Mouse (Mus musculus) ES-Bruce4 (cell line): ENCODE data around the gene Grb14. TPM values are rescaled to one million over a fixed set of nuclear protein-coding genes. Genes with fewer than 3 reads are reported as not detected.

Experiments
- H3K27ac ChIP-seq: 2 replicates; pipeline ENCODE4 v1.5.1; 2012; ENCODE audit warnings: low read length, inconsistent platforms; ENCODE audit not compliant: insufficient read depth
- H3K27me3 ChIP-seq: 2 replicates; pipeline ENCODE4 v1.6.1; 2012; ENCODE audit warnings: mild to moderate bottlenecking, low read length, inconsistent platforms; ENCODE audit not compliant: control insufficient read depth, poor library complexity, insufficient read depth, severe bottlenecking
- H3K36me3 ChIP-seq: 2 replicates; pipeline ENCODE4 v1.6.1; 2012; ENCODE audit warnings: inconsistent platforms, mild to moderate bottlenecking, low read length, moderate library complexity; ENCODE audit not compliant: control insufficient read depth, poor library complexity, insufficient read depth, severe bottlenecking
- H3K4me1 ChIP-seq: one replicate; pipeline ENCODE4 v1.8.1; 2011; ENCODE audit warnings: low read length; ENCODE audit not compliant: control insufficient read depth, insufficient read depth
- H3K4me3 ChIP-seq: 2 replicates; pipeline ENCODE4 v1.5.1; 2011; ENCODE audit warnings: low read depth, mild to moderate bottlenecking, low read length
- H3K9ac ChIP-seq: 2 replicates; pipeline ENCODE4 v1.6.1; 2012; ENCODE audit warnings: low read depth, mild to moderate bottlenecking, inconsistent platforms; ENCODE audit not compliant: poor library complexity, severe bottlenecking
- H3K9me3 ChIP-seq: replicated peaks from 2 replicates; pipeline ENCODE4 v1.6.1; 2012; ENCODE audit warnings: mild to moderate bottlenecking, low read length, inconsistent platforms; ENCODE audit not compliant: control insufficient read depth, poor library complexity, insufficient read depth, severe bottlenecking
- CTCF ChIP-seq: IDR thresholded peaks from one replicate; pipeline ENCODE4 v1.8.1; 2011; ENCODE audit warnings: low read depth, low read length
- EP300 ChIP-seq: IDR thresholded peaks from 2 replicates; pipeline ENCODE4 v1.6.1; 2011; ENCODE audit warnings: low read depth, low read length; ENCODE audit not compliant: insufficient read depth
- POLR2A ChIP-seq: IDR thresholded peaks from one replicate; pipeline ENCODE4 v1.8.1; 2011; ENCODE audit warnings: low read length; ENCODE audit not compliant: insufficient read depth
- polyA plus RNA-seq: library from polyadenylated mRNA; stranded (reverse); fragments of >200 nt; gene quantifications from 2 replicates; pipeline ENCODE4 v1.2.4, GENCODE M21; 2011; ENCODE audit warnings: low read depth; ENCODE audit not compliant: missing spikeins, insufficient read depth, insufficient read length

The Grb14 gene
- polyA plus RNA-seq, 1 experiment, result 3.4 TPM

- H3K27ac ChIP-seq, result no peak overlapping the region
- H3K4me1 ChIP-seq, result no peaks in the 10 kb centered on the region
- TF ChIP-seq EP300 (no peak), CTCF (no peak), POLR2A (no peak)
- H3K9me3 ChIP-seq, result no peaks in the 10 kb centered on the region
- no peaks in the 10 kb centered on the region for H3K36me3 ChIP-seq
- no peak overlapping the region for H3K9ac ChIP-seq
- H3K27me3 ChIP-seq, result no peaks in the 10 kb centered on the region
- no peak overlapping the region for H3K4me3 ChIP-seq
These were observed 37.0 kb downstream of the Grb14 start for GRCm38 (mm10) chr2:64987782-64988181.

GRCm38 (mm10) chr2:64975546-64975945 is 49.2 kb downstream of the Grb14 start:
- H3K9me3 ChIP-seq, result no peaks in the 10 kb centered on the region
- no peak overlapping the region for H3K9ac ChIP-seq
- no peak for TF ChIP-seq CTCF
- H3K27ac ChIP-seq, result no peak overlapping the region
- no peaks in the 10 kb centered on the region for H3K27me3 ChIP-seq
- H3K36me3 ChIP-seq, result no peaks in the 10 kb centered on the region
- no peaks in the 10 kb centered on the region for H3K4me1 ChIP-seq
- H3K4me3 ChIP-seq, result no peak overlapping the region

GRCm38 (mm10) chr2:64974549-64974948 is 50.2 kb downstream of the Grb14 start:
- TF ChIP-seq EP300, result no peak
- no peak for TF ChIP-seq POLR2A
- no peak for TF ChIP-seq CTCF
- no peaks in the 10 kb centered on the region for H3K36me3 ChIP-seq
- no peaks in the 10 kb centered on the region for H3K9me3 ChIP-seq
- no peaks in the 10 kb centered on the region for H3K4me1 ChIP-seq
- H3K4me3 ChIP-seq, result no peak overlapping the region
- H3K27me3 ChIP-seq, result no peaks in the 10 kb centered on the region
- no peak overlapping the region for H3K27ac ChIP-seq
- H3K9ac ChIP-seq, result no peak overlapping the region

GRCm38 (mm10) chr2:64973819-64974441 is 50.9 kb downstream of the Grb14 start:
- no peaks in the 10 kb centered on the region for H3K9me3 ChIP-seq
- TF ChIP-seq EP300, result no peak
- TF ChIP-seq CTCF, result no peak
- TF ChIP-seq POLR2A, result no peak
- H3K9ac ChIP-seq, result no peak overlapping the region
- H3K36me3 ChIP-seq, result no peaks in the 10 kb centered on the region
- H3K4me1 ChIP-seq, result no peaks in the 10 kb centered on the region
- no peak overlapping the region for H3K4me3 ChIP-seq
- H3K27me3 ChIP-seq, result no peaks in the 10 kb centered on the region
- H3K27ac ChIP-seq, result no peak overlapping the region

- no peaks in the 10 kb centered on the region for H3K36me3 ChIP-seq
- no peak overlapping the region for H3K27ac ChIP-seq
- no peaks in the 10 kb centered on the region for H3K4me1 ChIP-seq
- TF ChIP-seq EP300 (no peak), POLR2A (no peak), CTCF (no peak)
- no peak overlapping the region for H3K9ac ChIP-seq
- no peaks in the 10 kb centered on the region for H3K27me3 ChIP-seq
- H3K9me3 ChIP-seq, result no peaks in the 10 kb centered on the region
- H3K4me3 ChIP-seq, result no peak overlapping the region
These were observed 51.7 kb downstream of the Grb14 start for GRCm38 (mm10) chr2:64973125-64973524.

GRCm38 (mm10) chr2:64971828-64972227 is 53.0 kb downstream of the Grb14 start:
- Histone ChIP-seq H3K9me3 (no peaks in the 10 kb centered on the region), H3K4me1 (no peaks in the 10 kb centered on the region)
- no peak for TF ChIP-seq CTCF

More at GRCm38 (mm10) chr2:64971828-64972227, 53.0 kb downstream of the Grb14 start:
- Histone ChIP-seq H3K27ac (no peak overlapping the region), H3K27me3 (no peaks in the 10 kb centered on the region), H3K36me3 (no peaks in the 10 kb centered on the region), H3K9ac (no peak overlapping the region), H3K4me3 (no peak overlapping the region)
